Comparison of ENCODE assay signal across 24 mouse cellular contexts in genomic region chr16:82864590-82864989, GRCm38 (mm10). TPM values are rescaled to one million over a fixed set of nuclear protein-coding genes. Genes with fewer than 3 reads are reported as not detected.
"Had no signal": no experiment of that assay in that cellular context is flagged by ENCODE, and none has a peak within 500 bp of the region (broad histone marks: within the 10 kb centered on the region; RNA-seq: fewer than 3 reads in every experiment).

No protein-coding gene starts in this region.

- H3K9me3 ChIP-seq: intestine, embryonic 15.5 days; kidney, embryonic 15.5 days; limb, embryonic 15.5 days; midbrain, embryonic 12.5 days had no signal

- H3K36me3 ChIP-seq: intestine, embryonic 15.5 days; kidney, embryonic 15.5 days; limb, embryonic 15.5 days; midbrain, embryonic 12.5 days had no signal

- H3K27ac ChIP-seq: intestine, embryonic 15.5 days; kidney, embryonic 15.5 days; limb, embryonic 15.5 days; liver, embryonic 14.5 days; macrophage; midbrain, embryonic 12.5 days had no signal

- H3K4me1 ChIP-seq: intestine, embryonic 15.5 days; kidney, embryonic 15.5 days; limb, embryonic 15.5 days; midbrain, embryonic 12.5 days had no signal

- H3K9ac ChIP-seq: intestine, embryonic 15.5 days; kidney, embryonic 15.5 days; limb, embryonic 15.5 days; liver, embryonic 14.5 days; liver, postnatal 0 days; lung, embryonic 14.5 days; midbrain, embryonic 12.5 days had no signal

- H3K27me3 ChIP-seq: intestine, embryonic 15.5 days; kidney, embryonic 15.5 days; limb, embryonic 15.5 days; midbrain, embryonic 12.5 days had no signal

- DNase-seq: kidney, adult 11 months; kidney, adult 8-10 months; kidney, postnatal 10 days; kidney, postnatal 36 days; layer of hippocampus, postnatal 36 days; liver, postnatal 0 days; lung, embryonic 14.5 days; thymus, adult 18-20 months; thymus, postnatal 36 days had no signal

- H3K4me3 ChIP-seq: intestine, embryonic 15.5 days; kidney, embryonic 15.5 days; limb, embryonic 15.5 days; midbrain, embryonic 12.5 days had no signal

- H3K4me2 ChIP-seq: intestine, embryonic 15.5 days; kidney, embryonic 15.5 days; limb, embryonic 15.5 days; liver, embryonic 11.5 days; lung, embryonic 14.5 days; midbrain, embryonic 12.5 days had no signal

- ATAC-seq: intestine, embryonic 15.5 days; liver, postnatal 0 days; lung, postnatal 0 days; midbrain, embryonic 16.5 days had no signal

RNA-seq across cellular contexts. Expression of gene Gm21833, which starts 36.4 kb away (rescaled TPM):
- polyA plus RNA-seq: intestine, embryonic 15.5 days; kidney, embryonic 15.5 days; limb, embryonic 11.5 days; limb, embryonic 15.5 days; liver, embryonic 11.5 days; liver, embryonic 14.5 days; liver, postnatal 0 days; lung, embryonic 14.5 days; lung, postnatal 0 days; macrophage; midbrain, embryonic 12.5 days; midbrain, embryonic 16.5 days; small intestine, adult 2 months; spleen, adult 2 months; stomach, embryonic 16.5 days; testis, adult 2 months; urinary bladder, adult 2 months had no signal
